Mouse (Mus musculus): ENCODE results near the gene Tmem268. TPM values are rescaled to one million over a fixed set of nuclear protein-coding genes. Genes with fewer than 3 reads are reported as not detected.

The Tmem268 gene
- polyA plus RNA-seq, 1 experiment, result 5.7 TPM

DNA sequence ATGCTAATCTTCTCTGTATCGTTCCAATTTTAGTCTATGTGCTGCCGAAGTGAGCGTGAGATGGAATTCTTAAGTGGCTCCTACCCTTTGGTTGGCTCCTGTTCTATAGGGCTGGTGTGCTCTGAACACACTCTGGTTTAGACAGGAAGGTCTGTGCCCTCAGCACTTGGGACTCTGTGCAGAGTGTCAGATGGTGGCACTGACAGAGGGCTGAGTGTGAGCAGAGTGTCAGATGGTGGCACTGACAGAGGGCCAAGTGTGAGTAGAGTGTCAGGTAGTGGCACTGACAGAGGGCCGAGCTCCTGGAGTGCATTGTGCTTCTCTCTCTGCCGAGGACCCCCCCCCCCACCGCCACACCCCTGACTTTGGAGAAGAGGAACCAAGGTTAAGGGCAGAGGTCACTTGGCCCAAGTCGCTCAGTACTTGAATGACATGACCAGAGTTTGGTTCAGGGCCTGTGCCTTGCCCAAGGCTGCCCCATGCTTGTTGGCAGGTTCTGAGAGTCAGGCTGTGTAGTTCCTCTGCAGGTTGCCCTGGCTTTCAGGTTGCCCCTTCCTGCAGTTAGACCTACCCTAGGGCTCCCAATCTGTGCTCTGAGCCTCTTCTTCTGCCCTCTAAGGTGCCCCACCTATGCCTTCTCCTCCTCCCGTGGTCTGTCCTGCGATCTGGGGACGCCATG is 9.3 kb downstream of the Tmem268 start:
- H3K4me1 ChIP-seq (ENCODE audit: control insufficient read depth, insufficient read depth, low read length), result peaks cover 7% of the 10 kb centered on the region
- H3K27ac ChIP-seq (ENCODE audit: insufficient read depth, low read depth, low read length), result no peak overlapping the region
- no peak for TF ChIP-seq POLR2A (IDR thresholded peaks at IDR 0.05; ENCODE audit: borderline replicate concordance, low read depth, low read length)
- no peak for TF ChIP-seq CTCF (IDR thresholded peaks at IDR 0.05; ENCODE audit: low read depth, low read length)
- no peak overlapping the region for H3K4me3 ChIP-seq (ENCODE audit: insufficient read depth, low read length)

DNA sequence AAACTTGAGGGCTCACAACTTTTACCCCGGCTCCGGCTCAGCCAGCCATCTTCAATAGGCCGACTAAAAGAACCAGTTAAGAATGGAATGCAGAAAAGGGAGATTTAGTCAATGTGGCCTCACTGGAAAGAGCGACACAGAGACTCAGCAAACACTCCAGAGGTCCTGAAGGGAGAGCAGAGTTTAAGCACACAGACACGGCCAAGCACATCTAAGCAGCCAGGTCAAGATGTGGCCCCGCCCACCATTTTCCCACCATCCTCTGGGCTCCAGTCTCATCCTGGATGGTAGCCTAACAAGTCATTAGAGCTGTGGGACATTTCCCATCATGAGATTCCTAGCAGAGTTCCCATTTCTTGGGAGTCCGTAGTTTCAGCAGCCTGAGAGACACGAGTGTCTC is 10.7 kb downstream of the Tmem268 start:
- TF ChIP-seq CTCF (IDR thresholded peaks at IDR 0.05; ENCODE audit: low read depth, low read length) (no peak), POLR2A (IDR thresholded peaks at IDR 0.05; ENCODE audit: borderline replicate concordance, low read depth, low read length) (no peak)
- Histone ChIP-seq H3K4me3 (ENCODE audit: insufficient read depth, low read length) (no peak overlapping the region), H3K4me1 (ENCODE audit: control insufficient read depth, insufficient read depth, low read length) (no peaks in the 10 kb centered on the region), H3K27ac (ENCODE audit: insufficient read depth, low read depth, low read length) (no peak overlapping the region)

DNA sequence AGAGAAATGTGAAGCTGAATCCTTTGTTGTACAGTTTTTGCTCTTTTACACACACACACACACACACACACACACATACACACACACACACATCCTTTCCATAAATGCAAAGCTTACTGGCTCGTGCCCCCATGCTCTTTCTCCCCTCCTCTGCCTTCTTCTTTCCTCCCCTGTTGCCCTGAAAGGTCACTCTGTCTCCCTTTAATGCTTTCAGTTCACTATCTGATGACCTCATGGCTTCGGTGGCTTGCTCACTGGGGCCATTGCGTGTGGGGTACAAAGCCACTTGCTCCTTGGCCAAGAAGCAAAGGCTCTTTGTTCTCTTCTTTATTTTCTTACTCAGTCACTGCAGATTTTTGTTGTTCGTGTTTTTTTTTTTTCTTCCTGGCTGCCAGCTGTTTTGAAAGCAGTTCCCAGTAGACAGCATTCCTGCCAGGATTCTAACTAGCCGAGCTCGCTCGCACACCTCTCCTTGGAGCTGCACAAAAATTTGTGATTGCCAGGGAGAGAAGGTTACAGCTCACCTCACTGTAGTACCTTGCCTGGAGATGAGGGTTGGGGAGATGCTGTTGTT is 11.7 kb downstream of the Tmem268 start:
- Histone ChIP-seq H3K27ac (ENCODE audit: insufficient read depth, low read depth, low read length) (no peak overlapping the region), H3K4me1 (ENCODE audit: control insufficient read depth, insufficient read depth, low read length) (no peaks in the 10 kb centered on the region), H3K4me3 (ENCODE audit: insufficient read depth, low read length) (no peak overlapping the region)
- TF ChIP-seq POLR2A (IDR thresholded peaks at IDR 0.05; ENCODE audit: borderline replicate concordance, low read depth, low read length) (no peak), CTCF (IDR thresholded peaks at IDR 0.05; ENCODE audit: low read depth, low read length) (no peak)

- Histone ChIP-seq H3K4me1 (ENCODE audit: control insufficient read depth, insufficient read depth, low read length) (no peaks in the 10 kb centered on the region), H3K4me3 (ENCODE audit: insufficient read depth, low read length) (no peak overlapping the region), H3K27ac (ENCODE audit: insufficient read depth, low read depth, low read length) (no peak overlapping the region)
- TF ChIP-seq CTCF (IDR thresholded peaks at IDR 0.05; ENCODE audit: low read depth, low read length) (no peak), POLR2A (IDR thresholded peaks at IDR 0.05; ENCODE audit: borderline replicate concordance, low read depth, low read length) (no peak)
Measured at GRCm38 (mm10) chr4:63572621-63573020, 14.0 kb downstream of the Tmem268 start.

DNA sequence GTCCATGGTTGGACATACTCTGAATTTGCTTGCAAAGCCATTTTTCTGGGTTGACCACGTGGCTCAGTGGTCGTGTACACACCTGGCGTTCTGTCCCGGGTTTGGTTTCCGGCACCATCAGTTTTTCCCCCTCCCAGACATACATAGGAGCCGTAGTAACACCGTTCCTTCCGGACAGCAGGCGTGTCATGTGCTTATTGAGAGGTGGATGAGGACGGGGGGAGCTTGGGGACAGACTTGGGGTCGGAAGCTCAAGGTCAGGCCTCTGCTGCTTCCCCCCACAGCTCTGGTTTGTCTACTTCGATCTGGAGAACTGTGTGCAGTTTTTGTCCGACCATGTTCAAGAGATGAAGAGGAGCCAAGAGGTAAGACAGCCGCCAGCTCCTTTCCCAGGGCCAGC is 21.1 kb downstream of the Tmem268 start:
- no peak for TF ChIP-seq POLR2A (IDR thresholded peaks at IDR 0.05; ENCODE audit: borderline replicate concordance, low read depth, low read length)
- TF ChIP-seq CTCF (IDR thresholded peaks at IDR 0.05; ENCODE audit: low read depth, low read length), result no peak
- H3K27ac ChIP-seq (ENCODE audit: insufficient read depth, low read depth, low read length), result no peak overlapping the region
- no peak overlapping the region for H3K4me3 ChIP-seq (ENCODE audit: insufficient read depth, low read length)
- no peaks in the 10 kb centered on the region for H3K4me1 ChIP-seq (ENCODE audit: control insufficient read depth, insufficient read depth, low read length)

DNA sequence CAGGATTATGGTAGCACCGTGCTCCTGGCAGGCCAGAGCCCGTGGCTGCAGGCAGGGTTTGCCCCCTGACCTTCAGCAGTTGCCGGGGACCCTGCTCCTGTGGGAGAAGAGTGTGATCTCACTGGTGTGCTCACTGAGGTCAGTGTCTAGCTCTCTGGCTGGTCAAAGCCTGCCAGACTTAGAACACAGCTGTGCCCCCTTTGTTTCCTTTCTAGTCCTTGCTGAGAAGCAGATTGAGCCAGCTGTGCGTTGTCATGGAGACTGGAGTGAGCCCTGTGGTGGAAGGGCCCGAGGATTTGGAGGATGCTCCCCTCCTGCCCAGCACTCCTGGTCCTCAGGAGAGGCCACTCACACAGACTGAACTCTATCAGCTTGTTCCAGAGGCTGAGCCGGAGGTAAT is 21.5 kb downstream of the Tmem268 start:
- TF ChIP-seq POLR2A (IDR thresholded peaks at IDR 0.05; ENCODE audit: borderline replicate concordance, low read depth, low read length), result no peak
- no peak for TF ChIP-seq CTCF (IDR thresholded peaks at IDR 0.05; ENCODE audit: low read depth, low read length)
- no peaks in the 10 kb centered on the region for H3K4me1 ChIP-seq (ENCODE audit: control insufficient read depth, insufficient read depth, low read length)
- no peak overlapping the region for H3K27ac ChIP-seq (ENCODE audit: insufficient read depth, low read depth, low read length)
- H3K4me3 ChIP-seq (ENCODE audit: insufficient read depth, low read length), result no peak overlapping the region

DNA sequence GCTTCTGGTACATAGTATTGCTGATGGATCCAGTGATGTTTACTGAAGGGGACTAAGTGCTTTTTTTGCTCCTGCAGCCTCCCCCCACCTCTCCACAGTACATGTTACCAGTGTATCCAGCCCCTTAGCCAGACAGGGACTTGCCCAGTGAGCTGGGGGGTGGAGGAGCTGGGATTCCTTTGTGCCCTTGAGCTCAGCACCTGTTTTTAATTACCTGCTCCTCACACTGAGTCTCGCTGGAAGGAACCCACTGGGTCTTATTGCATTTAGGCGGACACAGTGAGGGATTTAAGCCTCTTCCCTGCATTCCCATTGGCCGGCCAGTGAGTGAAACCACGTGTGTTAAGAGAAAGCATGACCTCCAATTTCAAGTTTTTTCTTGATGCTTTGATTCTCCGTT is 24.0 kb downstream of the Tmem268 start:
- TF ChIP-seq POLR2A (IDR thresholded peaks at IDR 0.05; ENCODE audit: borderline replicate concordance, low read depth, low read length) (no peak), CTCF (IDR thresholded peaks at IDR 0.05; ENCODE audit: low read depth, low read length) (no peak)
- no peak overlapping the region for H3K27ac ChIP-seq (ENCODE audit: insufficient read depth, low read depth, low read length)
- H3K4me1 ChIP-seq (ENCODE audit: control insufficient read depth, insufficient read depth, low read length), result no peaks in the 10 kb centered on the region
- no peak overlapping the region for H3K4me3 ChIP-seq (ENCODE audit: insufficient read depth, low read length)

DNA sequence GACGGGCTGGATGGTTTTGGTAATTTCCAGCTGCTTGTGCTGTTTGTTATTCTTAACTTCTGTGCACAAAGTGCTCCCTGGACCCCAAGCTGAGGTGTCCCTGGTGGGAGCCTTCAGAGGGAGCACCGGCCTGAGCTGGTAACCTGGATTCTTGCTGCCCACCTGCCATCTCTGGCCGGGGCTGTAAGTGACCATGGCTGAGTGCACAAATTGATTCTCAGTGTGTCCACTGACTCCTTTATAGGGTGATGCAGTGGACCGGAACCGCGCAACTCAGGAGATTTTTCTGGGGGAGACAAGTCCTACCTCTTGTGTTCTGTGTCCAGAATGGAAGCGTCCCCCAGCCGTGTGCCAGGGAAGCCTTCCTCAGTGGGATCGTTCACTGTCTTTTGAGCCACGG is 26.6 kb downstream of the Tmem268 start:
- no peak overlapping the region for H3K27ac ChIP-seq (ENCODE audit: insufficient read depth, low read depth, low read length)
- H3K4me1 ChIP-seq (ENCODE audit: control insufficient read depth, insufficient read depth, low read length), result peaks cover 3% of the 10 kb centered on the region
- H3K4me3 ChIP-seq (ENCODE audit: insufficient read depth, low read length), result no peak overlapping the region
- TF ChIP-seq CTCF (IDR thresholded peaks at IDR 0.05; ENCODE audit: low read depth, low read length), result no peak
- no peak for TF ChIP-seq POLR2A (IDR thresholded peaks at IDR 0.05; ENCODE audit: borderline replicate concordance, low read depth, low read length)

DNA sequence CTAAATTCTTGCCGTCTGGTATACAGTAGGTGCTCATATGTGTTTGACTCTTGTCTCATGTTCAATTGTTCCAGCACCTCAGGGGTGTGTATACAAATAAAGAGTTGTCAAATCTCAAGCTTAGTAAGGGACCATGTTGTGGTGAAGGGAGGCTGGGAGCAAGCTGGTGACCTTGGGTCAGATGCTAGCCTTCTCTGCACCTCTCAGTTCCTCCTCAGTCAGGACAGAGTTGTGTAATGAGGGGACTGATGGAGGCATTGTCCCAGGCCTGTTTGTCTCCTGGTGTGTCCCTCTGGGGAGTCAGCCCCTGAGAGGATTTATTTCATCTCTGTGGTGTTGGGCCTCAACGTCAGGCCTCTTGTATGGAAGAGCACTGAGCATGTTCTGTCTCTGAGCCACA is 27.7 kb downstream of the Tmem268 start:
- H3K4me1 ChIP-seq (ENCODE audit: control insufficient read depth, insufficient read depth, low read length), result peaks cover 5% of the 10 kb centered on the region
- TF ChIP-seq POLR2A (IDR thresholded peaks at IDR 0.05; ENCODE audit: borderline replicate concordance, low read depth, low read length) (no peak), CTCF (IDR thresholded peaks at IDR 0.05; ENCODE audit: low read depth, low read length) (no peak)
- H3K4me3 ChIP-seq (ENCODE audit: insufficient read depth, low read length), result no peak overlapping the region
- no peak overlapping the region for H3K27ac ChIP-seq (ENCODE audit: insufficient read depth, low read depth, low read length)

DNA sequence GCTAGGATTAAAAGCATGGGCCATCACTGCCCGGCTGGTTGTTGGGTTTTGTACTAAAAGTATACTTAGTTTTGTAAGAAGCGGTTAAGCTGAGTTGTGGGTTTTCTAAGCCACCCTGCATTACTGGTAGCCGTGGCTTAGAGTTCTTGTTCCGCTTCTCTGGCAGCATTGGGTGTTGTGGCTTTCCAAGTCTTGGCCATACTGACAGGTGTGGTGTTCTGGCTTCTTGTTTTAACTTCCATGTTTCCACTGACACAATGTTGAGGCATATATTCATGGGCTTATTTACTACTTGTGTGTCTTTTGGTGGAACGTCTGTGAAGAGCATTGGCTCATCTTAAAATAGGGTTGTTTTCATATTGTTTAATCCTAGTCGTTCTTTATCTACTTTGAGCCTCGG is 31.4 kb downstream of the Tmem268 start:
- Histone ChIP-seq H3K4me1 (ENCODE audit: control insufficient read depth, insufficient read depth, low read length) (peaks cover 15% of the 10 kb centered on the region), H3K4me3 (ENCODE audit: insufficient read depth, low read length) (no peak overlapping the region), H3K27ac (ENCODE audit: insufficient read depth, low read depth, low read length) (0 out of 2 replicates have a peak overlapping the region, but pooled peaks have one; percentile 19)
- TF ChIP-seq POLR2A (IDR thresholded peaks at IDR 0.05; ENCODE audit: borderline replicate concordance, low read depth, low read length) (no peak), CTCF (IDR thresholded peaks at IDR 0.05; ENCODE audit: low read depth, low read length) (no peak)
